Mouse (Mus musculus) lung, embryonic 14.5 days (tissue): ENCODE data around the gene Fbxo44. TPM values are rescaled to one million over a fixed set of nuclear protein-coding genes. Genes with fewer than 3 reads are reported as not detected.
"Not testable (repeated sequence)": the region's sequence is repeated elsewhere in the genome, so short reads cannot be mapped to it uniquely, and the experiment has no call there.

Experiments used
- ATAC-seq: fragments of 200-750 bp; cut with Nextera tagmentation; 2 replicates; pipeline ENCODE4 v1.8.0; 2017; ENCODE audit warnings: mild to moderate bottlenecking, moderate TSS enrichment, moderate library complexity; ENCODE audit not compliant: insufficient read depth
- DNase-seq: peaks from one replicate; pipeline ENCODE4 v3.0.0-alpha.2; 2015
- H3K27ac ChIP-seq: fragments of 300-500 bp; sonication (generic); 2 replicates; pipeline ENCODE4 v1.5.1; 2014; ENCODE audit warnings: low read depth, mild to moderate bottlenecking, moderate library complexity
- H3K27me3 ChIP-seq: fragments of 300-500 bp; sonication (generic); 2 replicates; pipeline ENCODE4 v1.6.1; 2014; ENCODE audit warnings: low read length, control low read depth; ENCODE audit not compliant: insufficient read depth
- H3K36me3 ChIP-seq: fragments of 300-500 bp; sonication (generic); 2 replicates; pipeline ENCODE4 v1.6.1; 2014; ENCODE audit warnings: control low read depth; ENCODE audit not compliant: insufficient read depth
- H3K4me1 ChIP-seq: fragments of 300-500 bp; sonication (generic); 2 replicates; pipeline ENCODE4 v1.6.1; 2014; ENCODE audit warnings: antibody characterized with exemption, control low read depth; ENCODE audit not compliant: insufficient read depth
- H3K4me2 ChIP-seq: fragments of 300-500 bp; sonication (generic); 2 replicates; pipeline ENCODE4 v1.6.1; 2014; ENCODE audit warnings: mild to moderate bottlenecking
- H3K4me3 ChIP-seq: fragments of 300-500 bp; sonication (generic); 2 replicates; pipeline ENCODE4 v1.5.1; 2014; ENCODE audit warnings: low read depth, low read length
- H3K9ac ChIP-seq: fragments of 300-500 bp; sonication (generic); 2 replicates; pipeline ENCODE4 v1.6.1; 2014
- H3K9me3 ChIP-seq: fragments of 300-500 bp; sonication (generic); 2 replicates; pipeline ENCODE4 v1.6.1; 2016; ENCODE audit warnings: low read depth, low read length, control low read depth
- CTCF ChIP-seq: IDR thresholded peaks from 2 replicates; pipeline ENCODE4 v1.5.1; 2016; ENCODE audit warnings: antibody characterized with exemption, low read depth
- WGBS: fragments of 180-500 bp; shearing (Covaris S2); extraction: QIAGEN DNeasy Blood & Tissue Kit; methylation state at CpG from one replicate; pipeline ENCODE4 v1.1.7; 2014; 5-methylcytosine and 5-hydroxymethylcytosine counted together
- polyA plus RNA-seq: library from polyadenylated mRNA; unstranded; fragments of >200 nt; fragmentation: Nextera tagmentation; extraction: Ambion mirVana; gene quantifications from 2 replicates; pipeline ENCODE4 v1.2.1, GENCODE M21; 2014

Fbxo44 gene
- 9.3 and 11.0 TPM in 2 replicates for polyA plus RNA-seq

DNA sequence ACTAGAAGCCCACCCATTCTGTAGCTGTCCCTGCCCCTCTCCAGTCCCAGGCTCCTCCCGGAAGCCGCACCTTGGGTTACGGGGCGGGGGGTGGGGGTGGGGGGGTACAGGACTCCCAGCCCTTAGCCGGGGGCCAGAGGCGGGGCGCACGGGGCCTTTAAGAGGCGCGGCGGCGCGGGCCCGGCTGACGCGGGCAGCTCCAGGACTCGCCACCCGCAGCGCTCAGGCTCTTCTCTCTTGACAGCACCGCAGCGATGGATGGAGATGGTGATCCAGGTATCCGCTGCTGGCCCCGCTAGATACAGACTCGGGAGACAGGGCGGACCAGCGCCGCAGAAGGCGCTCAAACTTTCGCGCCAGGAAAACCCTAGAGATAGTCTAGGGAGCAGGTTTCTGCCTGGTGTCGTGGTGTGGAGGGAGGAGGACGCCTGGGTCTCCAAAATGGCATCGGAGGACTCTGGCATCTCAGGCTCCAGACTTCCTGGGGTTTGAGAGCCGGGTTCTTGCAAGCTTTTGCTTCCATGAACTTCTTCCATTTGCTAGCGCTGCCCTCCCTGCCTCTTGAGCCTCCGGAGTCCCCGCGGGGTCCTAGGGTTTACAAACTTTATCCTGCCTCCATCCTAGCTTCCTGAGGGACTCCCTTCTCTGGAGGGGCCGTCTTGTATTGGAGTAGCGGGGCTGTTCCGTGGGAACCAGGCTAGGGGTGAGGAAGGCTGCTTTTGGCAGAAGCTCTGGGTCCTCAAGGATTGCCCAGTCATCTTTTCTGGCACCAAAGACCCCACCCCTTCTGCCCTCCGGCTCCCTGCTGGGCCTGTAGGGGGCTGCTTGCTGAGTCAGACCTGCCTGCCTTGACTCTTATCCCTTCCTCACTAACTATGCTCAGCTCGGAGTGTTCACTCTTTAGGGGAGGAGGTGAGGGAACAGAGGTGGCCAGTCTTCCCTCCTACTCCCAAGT lies at the start of gene Fbxo44, which contains the start of gene Fbxo2:
Gene Fbxo44, minus strand, starts transcription at position 47 of the 955 bp plus-strand sequence.
Gene Fbxo2, plus strand, starts transcription at position 186 of the 955 bp plus-strand sequence.
- peak; percentile 76 for ATAC-seq
- WGBS, result 1% methylated on average over 43 of the region's 43 CpGs
- DNase-seq, result peak; percentile 47
- no peak for TF ChIP-seq CTCF
- Histone ChIP-seq H3K27me3 (peaks cover 59% of the 10 kb centered on the region), H3K4me2 (peak within 1 kb of the TSS; percentile 97), H3K9ac (peak within 1 kb of the TSS; percentile 58), H3K4me1 (no peaks in the 10 kb centered on the region), H3K9me3 (no peaks in the 10 kb centered on the region), H3K4me3 (peak within 1 kb of the TSS; percentile 56), H3K27ac (peak within 1 kb of the TSS; percentile 52; the same call in 1 of the 2 replicates), H3K36me3 (no peaks in the 10 kb centered on the region)

DNA sequence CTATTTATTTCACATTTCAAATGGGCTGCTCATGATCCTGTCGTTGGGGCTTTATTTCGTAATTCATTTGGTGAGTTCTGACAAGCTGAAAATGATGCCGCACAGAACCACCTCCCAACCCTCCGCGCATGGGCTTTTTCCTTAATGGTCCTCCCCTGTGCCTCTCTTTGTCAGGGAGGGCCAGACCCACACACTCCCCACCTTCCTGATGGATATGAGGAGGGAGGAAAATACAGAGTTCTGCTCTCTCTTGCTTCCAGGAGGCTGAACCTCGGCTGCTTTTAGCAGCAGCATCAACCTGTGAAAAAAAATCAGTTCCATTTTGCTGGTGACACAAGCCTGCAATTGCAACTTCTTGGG lies 44.6 kb upstream of the Fbxo44 start:
- 38% methylated on average over 6 of the region's 6 CpGs for WGBS
- no peaks in the 10 kb centered on the region for H3K9me3 ChIP-seq
- no peak overlapping the region for H3K4me2 ChIP-seq
- no peaks in the 10 kb centered on the region for H3K27me3 ChIP-seq
- no peak overlapping the region for H3K27ac ChIP-seq
- H3K4me1 ChIP-seq, result no peaks in the 10 kb centered on the region
- no peak overlapping the region for H3K9ac ChIP-seq
- ATAC-seq (no peak), DNase-seq (no peak)
- H3K36me3 ChIP-seq, result no peaks in the 10 kb centered on the region
- no peak overlapping the region for H3K4me3 ChIP-seq
- TF ChIP-seq CTCF, result no peak

DNA sequence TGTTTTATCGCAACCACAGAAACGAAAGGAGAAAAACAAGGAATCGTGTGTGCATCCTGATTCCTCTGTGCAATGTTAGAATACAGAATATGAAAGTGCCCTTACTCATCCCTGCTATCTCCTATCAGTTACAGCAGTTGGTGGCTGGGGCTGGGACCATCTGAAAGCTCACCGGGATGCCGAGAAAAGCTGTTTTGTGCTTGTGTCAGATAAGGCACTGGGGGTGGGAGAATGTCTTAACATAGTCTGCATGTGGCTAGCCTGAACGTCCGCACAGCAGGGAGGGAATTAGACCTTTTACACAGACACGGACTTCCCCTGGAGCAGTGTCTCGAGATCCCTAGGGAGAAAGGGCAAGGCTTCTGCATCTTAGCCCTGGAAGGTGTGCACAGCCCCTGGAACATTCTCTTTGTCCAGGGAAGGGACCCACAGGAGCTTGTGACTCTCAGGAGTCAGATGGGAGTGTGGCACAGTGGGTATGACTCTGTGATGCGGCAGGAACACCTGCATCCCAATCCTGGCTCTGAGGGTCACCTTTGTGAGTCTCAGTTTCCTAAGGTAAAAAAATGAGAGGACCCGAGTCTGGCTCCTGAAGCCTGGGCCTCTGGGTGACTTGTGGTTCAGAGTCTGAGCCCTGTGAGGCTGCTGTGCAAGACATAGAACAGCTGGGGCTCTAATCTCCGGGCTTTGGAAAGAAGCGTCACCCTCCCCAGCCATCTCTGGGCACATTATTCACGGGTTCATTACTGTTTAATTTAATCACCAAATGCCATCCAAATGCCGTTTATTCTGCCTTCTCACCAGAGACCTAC lies 44.0 kb upstream of the Fbxo44 start:
- H3K27me3 ChIP-seq, result no peaks in the 10 kb centered on the region
- ATAC-seq, result peak; percentile 44; the same call in 1 of the 2 replicates
- H3K9ac ChIP-seq, result no peak overlapping the region
- H3K36me3 ChIP-seq, result no peaks in the 10 kb centered on the region
- peak; percentile 35 for DNase-seq
- 48% methylated on average over 15 of the region's 15 CpGs for WGBS
- no peaks in the 10 kb centered on the region for H3K4me1 ChIP-seq
- no peaks in the 10 kb centered on the region for H3K9me3 ChIP-seq
- H3K4me3 ChIP-seq, result no peak overlapping the region
- no peak overlapping the region for H3K27ac ChIP-seq
- no peak for TF ChIP-seq CTCF
- no peak overlapping the region for H3K4me2 ChIP-seq

DNA sequence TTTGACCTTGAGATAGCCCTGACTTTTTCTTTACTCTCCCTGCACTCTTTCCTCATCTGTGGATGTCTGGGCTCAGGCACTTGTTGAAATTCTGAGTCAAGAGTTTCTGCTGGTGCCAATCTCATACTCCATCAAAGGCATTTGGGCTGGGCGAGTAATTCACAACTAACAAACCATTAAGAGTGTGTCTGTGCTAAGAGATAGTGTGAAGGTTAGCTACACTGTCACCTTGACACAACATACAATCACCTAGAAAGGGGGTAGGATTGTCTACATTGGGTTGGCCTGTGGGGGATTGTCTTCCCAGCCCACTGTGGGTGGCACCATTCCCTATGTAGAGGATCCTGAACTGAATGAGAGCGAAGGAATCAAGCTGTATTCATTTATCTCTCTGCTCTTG lies 43.3 kb upstream of the Fbxo44 start:
- Histone ChIP-seq H3K9me3 (no peaks in the 10 kb centered on the region), H3K9ac (no peak overlapping the region), H3K4me2 (no peak overlapping the region), H3K36me3 (no peaks in the 10 kb centered on the region), H3K27me3 (no peaks in the 10 kb centered on the region), H3K4me1 (no peaks in the 10 kb centered on the region), H3K4me3 (no peak overlapping the region), H3K27ac (no peak overlapping the region)
- DNase-seq (no peak), ATAC-seq (no peak)
- no peak for TF ChIP-seq CTCF
- WGBS, result 80% methylated on average over 2 of the region's 2 CpGs

DNA sequence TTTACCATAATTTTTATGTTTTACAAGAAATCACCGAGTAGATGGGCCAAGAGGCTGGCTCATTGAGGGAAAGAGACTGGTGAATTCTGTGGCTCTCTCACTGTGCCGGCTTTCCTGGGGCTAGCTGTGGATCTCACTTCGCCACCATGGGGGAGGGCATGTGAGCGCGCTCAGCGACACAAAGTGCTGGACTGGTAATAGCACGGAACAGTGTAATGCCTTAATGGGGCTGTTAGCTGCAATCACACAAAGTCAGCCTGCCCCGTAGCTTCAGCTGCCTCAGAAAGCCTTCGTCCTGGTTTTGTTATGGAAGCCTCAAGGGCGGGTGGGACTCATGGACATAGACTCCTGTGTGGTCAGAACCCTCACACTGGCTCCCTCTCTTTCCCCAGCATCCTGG lies 38.4 kb upstream of the Fbxo44 start:
- DNase-seq, result no peak
- no peaks in the 10 kb centered on the region for H3K27me3 ChIP-seq
- H3K4me3 ChIP-seq, result no peak overlapping the region
- H3K4me2 ChIP-seq, result no peak overlapping the region
- TF ChIP-seq CTCF, result no peak
- H3K36me3 ChIP-seq, result no peaks in the 10 kb centered on the region
- no peak for ATAC-seq
- H3K9me3 ChIP-seq, result no peaks in the 10 kb centered on the region
- H3K9ac ChIP-seq, result no peak overlapping the region
- no peaks in the 10 kb centered on the region for H3K4me1 ChIP-seq
- H3K27ac ChIP-seq, result no peak overlapping the region
- WGBS, result 44% methylated on average over 10 of the region's 10 CpGs

DNA sequence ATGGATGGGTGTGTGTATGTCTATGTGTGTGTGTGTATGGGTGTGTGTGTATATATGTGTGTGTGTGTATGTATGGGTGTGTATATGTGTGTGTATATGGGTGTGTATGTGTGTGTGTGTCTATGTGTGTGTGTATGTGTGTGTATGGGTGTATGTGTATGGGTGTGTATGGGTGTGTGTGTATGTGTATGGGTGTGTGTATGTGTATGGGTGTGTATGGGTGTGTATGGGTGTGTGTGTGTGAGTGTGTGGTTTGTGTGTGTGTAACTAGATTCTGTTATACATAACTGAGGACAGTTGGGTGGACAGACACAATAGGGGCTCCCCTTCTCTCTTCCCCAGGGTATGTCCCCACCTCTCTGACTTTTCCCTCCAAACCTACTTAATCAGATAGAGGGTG lies 34.1 kb upstream of the Fbxo44 start:
- no peaks in the 10 kb centered on the region for H3K9me3 ChIP-seq
- H3K4me3 ChIP-seq, result no peak overlapping the region
- no peaks in the 10 kb centered on the region for H3K27me3 ChIP-seq
- H3K4me2 ChIP-seq, result no peak overlapping the region
- H3K36me3 ChIP-seq, result no peaks in the 10 kb centered on the region
- no peak for DNase-seq
- no peaks in the 10 kb centered on the region for H3K4me1 ChIP-seq
- no peak overlapping the region for H3K27ac ChIP-seq
- no peak for TF ChIP-seq CTCF
- H3K9ac ChIP-seq, result no peak overlapping the region
- ATAC-seq, result no peak

DNA sequence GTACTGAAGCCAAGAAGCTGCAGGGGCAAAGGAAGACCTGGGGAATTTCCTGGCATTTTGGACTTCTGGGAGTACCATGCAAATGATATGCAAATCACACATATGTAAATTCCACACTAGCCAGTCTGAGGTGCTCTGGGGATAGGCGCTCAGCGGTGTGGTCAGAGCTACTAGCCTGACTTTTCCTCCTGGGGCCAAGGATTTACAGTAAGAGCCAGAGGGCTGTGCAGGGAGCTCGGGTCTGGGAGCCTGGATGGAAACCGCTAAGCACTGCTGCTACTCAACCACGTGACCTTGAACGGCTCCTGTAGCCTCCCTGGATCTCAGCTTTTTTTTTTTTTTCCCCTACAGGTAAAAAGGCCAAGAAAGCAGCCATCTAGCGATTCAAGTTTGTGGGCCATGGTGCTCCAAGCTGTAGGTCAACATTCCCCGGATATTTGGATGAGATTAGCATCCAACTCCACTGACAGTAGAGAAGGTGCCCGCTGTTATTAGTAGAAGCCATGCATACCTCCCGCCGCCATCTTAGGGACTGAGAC lies 32.5 kb upstream of the Fbxo44 start:
- 27% methylated on average over 11 of the region's 11 CpGs for WGBS
- Histone ChIP-seq H3K9ac (no peak overlapping the region), H3K4me2 (no peak overlapping the region), H3K27ac (no peak overlapping the region), H3K9me3 (no peaks in the 10 kb centered on the region), H3K36me3 (no peaks in the 10 kb centered on the region), H3K4me3 (no peak overlapping the region), H3K4me1 (no peaks in the 10 kb centered on the region), H3K27me3 (no peaks in the 10 kb centered on the region)
- ATAC-seq (no peak), DNase-seq (no peak)
- TF ChIP-seq CTCF, result no peak

DNA sequence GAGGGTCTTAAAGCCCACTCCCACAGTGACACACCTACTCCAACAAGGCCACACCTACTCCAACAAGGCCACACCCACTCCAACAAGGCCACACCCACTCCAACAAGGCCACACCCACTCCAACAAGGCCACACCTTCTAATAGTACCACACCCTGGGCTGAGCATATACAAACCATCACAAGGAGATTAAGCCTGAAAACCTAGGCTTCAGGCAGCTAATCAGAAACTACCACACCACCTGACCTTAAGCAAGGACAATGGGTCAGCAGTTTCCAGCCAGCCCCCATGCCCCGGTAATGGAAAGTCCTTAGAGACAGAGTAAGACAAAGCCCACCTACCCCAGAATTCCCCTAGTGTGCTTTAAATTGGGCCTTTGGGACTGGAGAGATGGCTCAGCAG lies 28.5 kb upstream of the Fbxo44 start:
- not testable (repeated sequence) for ATAC-seq, H3K4me3 ChIP-seq, H3K9me3 ChIP-seq, DNase-seq, H3K9ac ChIP-seq, H3K36me3 ChIP-seq, H3K27ac ChIP-seq, H3K4me1 ChIP-seq, H3K4me2 ChIP-seq, H3K27me3 ChIP-seq
- WGBS, result 81% methylated on average over 1 of the region's 1 CpGs
